Mouse (Mus musculus): ENCODE data around the gene Mapkap1. TPM values are rescaled to one million over a fixed set of nuclear protein-coding genes. Genes with fewer than 3 reads are reported as not detected.

Mapkap1 gene
- total RNA-seq, 2 experiments from 2014 or later = 54.6 to 63.1 TPM

DNA sequence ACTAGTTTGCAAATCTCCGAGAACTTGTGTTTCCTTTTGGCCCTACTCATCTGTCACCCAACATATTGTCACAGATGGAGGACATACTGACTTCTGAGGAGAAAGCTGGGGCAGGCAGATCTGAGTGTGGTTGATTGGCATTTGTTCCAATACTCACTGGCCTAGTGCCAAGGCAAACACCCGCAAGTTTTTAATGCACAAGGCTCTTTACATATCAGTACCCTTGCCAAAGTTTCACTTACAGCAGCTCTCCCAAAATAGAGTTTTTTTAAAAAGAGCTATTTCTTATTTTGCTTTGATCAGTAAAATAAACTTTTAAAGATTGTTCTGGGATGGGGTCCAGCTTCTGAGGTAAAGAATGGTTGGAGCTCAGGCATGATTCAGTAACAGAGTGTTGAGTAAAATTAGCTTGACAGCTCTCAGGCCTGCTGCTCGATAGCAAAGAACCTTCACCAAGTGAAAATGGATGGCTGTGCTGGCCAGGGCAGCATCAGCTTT lies 125.3 kb downstream of the Mapkap1 start:
- DNase-seq = no peak

DNA sequence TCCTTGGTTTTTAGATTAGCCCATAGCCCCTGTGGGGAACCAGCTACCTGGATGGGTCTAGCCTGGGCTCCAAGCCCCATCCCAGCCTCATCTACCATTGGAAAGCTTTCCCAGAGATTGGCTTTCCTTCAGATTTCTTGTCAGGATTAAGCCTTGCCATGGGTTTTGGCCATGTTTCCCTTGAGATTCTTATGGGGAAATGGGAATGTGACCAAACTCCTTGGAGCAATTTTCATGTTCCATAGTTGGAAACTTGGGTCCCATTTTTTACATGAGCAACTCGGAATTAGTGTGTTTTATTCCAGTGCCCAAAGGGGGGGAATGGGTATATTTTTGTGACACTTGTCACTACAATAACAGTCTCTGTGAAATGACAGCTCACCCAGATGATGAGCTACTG lies 125.8 kb downstream of the Mapkap1 start:
- no peak for DNase-seq

DNA sequence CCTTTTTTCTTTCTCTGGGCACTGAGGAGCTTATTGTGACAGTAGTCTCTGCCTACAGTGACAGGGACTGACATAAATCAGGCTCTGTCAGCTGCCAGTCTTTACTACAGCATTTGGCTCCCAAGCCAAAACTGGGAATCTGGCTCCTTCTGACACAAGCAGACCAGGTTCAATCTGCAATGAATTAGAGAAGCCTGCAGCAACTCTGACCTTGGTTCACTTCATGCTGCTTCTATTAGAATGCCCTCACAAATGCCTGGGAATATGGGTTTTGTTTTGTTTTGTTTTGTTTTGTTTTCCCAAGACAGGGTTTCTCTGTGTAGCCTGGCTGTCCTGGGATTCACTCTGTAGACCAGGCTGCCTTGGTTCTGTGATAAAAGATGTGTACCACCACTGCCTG lies 126.7 kb downstream of the Mapkap1 start:
- DNase-seq = no peak

DNA sequence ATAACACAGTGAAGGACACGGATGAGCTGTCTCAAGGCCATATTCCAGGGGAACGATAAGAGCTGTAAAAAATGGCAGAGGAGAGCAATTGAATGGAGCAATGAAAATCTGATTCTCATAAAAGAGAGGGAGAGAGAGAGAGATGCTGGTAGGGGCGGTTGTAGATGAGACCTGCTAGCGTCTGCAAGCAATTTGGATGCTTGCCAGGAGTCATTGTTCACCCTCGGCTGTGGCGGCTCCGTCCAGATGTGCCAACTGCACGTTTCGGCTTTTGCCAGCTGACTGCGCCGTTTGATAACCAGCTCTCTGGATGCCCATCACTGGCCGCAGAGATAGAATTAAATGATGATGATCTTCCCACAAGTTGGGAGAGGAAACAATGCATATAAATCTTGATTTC lies 128.4 kb downstream of the Mapkap1 start:
- no peak for DNase-seq

GRCm38 (mm10) chr2:34537356-34537755 lies 130.8 kb downstream of the Mapkap1 start:
- DNase-seq = no peak

- no peak for DNase-seq
These were observed 137.0 kb downstream of the Mapkap1 start for GRCm38 (mm10) chr2:34543581-34543980.

DNA sequence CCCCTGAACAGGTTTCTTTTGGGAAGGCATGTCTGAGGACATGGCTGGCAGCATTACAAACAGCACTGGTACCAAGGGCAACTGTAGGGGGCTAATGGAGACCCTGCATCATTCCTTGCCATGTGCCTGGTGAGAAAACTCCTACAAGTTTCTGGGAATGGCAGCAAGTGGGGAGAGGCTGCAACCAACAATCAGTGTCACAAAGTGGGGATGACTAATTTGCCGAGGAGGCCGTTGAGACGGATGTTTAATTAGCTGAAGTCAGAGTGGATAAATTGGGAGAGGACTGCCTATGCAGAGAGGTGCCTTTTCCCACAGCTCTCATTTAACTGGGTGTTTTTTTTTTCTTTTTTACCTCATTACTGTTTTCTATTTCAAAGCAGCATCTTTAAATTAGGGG lies 137.4 kb downstream of the Mapkap1 start:
- no peak for DNase-seq

DNA sequence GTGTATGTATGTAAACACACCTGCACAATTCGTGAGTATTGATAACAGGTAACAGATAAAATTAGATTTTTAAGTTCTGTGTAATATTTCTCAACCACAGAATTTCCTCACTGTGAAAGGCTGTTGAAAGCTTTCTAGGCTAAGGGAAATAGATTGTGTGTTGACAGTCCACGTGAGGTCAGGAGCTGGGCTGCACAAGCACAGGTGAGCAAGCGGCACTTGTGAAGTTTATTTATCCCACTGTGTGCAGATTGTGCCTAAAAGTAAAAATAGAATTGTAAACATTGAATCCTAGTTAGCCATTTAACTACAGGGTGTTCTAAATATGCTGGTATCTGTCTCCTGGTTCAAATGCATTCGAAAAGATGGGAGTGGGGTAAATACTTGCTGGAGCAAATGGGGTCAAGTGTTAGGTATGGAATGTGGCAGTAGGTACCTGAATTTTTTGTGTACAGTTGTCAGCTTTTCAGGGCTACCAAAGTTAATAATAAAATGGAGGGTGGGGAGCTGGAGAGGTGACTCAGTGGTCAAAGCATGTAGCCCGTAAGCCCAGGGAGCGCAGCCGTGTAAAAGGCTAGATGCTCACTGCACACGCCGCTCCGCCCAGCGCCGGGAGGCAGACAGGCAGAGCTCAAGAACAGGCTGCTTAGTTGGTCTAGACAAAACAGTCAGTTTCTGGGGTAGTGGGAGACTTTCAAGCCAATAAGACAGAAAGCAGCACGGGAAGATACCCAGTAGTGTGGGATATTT lies 138.2 kb downstream of the Mapkap1 start:
- DNase-seq = no peak

DNA sequence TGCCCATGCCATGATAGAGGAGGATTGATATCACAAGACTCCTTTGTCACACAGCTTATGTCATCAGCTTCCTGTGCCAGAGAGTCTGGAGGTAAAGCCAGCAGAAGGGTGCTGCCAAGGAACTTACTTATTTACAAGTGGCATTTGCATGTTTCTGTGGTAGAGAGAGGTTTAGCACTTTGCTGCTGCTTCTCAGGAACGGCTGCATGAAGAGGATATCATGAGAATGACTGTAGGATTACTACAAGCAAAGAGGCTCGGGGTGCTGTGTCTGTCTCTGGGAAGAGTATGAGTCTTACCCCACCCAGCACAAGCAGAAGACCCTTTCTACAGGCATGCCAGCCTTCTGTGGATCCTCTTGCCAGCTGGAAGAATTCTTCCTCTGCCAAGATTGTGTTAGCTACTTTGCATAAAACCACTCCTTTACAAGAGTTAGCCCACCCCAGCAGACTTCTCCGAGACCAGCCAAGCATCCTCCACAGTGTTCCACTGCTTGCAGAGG lies 139.7 kb downstream of the Mapkap1 start:
- DNase-seq = no peak

DNA sequence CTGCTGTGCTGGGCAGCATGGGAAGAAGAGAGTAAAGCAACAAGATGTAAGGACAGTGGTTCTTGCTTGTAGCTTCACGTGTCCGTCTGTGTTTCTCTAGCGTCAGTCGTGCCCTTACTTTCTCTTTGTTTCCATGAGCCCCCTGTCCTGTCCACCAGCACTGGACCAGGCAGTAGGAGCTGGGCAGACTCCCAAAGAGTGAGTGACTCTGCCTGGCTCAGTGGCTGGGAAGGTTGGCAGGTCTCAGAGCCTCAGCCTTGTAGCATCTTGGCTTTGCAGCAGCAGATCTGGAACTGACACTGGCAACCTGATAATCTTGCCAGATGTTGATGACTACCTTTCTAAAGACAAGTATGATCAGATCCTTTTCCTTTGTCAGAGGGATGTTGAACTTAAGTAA lies 140.9 kb downstream of the Mapkap1 start:
- peak; percentile 16 for DNase-seq

DNA sequence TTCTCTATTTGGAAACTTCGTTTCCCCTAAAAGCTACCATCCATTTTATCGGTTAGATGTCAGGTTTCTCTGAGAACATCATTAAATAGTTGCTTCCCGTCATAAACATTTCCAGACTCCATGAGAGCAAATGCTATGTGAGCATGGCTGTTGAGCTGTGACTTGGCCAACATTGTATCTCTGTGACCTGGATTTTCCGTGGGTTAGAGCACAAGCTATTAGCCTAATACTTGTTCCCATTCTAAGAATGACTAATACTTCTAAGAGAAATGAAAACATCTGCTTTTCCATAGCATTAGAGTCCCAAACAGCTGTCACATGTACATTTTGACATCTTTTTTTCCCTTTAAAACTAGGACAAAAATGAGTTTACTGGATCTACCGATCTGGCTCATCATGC lies 142.4 kb downstream of the Mapkap1 start:
- no peak for DNase-seq

GRCm38 (mm10) chr2:34549469-34549868 lies 142.9 kb downstream of the Mapkap1 start:
- DNase-seq = no peak

- DNase-seq = no peak
These were observed 146.2 kb downstream of the Mapkap1 start for GRCm38 (mm10) chr2:34552772-34553171.

- no peak for DNase-seq
These were observed 147.1 kb downstream of the Mapkap1 start for GRCm38 (mm10) chr2:34553580-34554231.

DNA sequence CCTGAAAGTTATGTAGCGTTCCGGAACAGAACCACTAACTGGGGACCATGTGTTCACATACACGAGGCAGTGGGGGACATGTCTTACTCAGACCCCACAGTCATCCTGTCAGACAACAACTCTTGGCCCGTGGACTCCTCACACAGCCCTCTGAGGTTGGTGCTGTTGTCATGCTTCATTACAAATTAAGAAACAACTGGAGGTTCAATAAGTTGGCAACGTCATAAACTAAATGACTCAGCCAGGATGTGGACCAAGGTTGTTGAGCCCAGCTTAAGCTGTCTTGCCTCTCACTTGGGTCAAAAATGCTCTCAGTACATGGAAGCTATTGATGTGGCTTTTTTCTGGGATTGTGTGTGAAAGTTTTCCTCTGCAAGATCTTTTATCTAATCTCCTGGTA lies 153.6 kb downstream of the Mapkap1 start:
- no peak for DNase-seq

DNA sequence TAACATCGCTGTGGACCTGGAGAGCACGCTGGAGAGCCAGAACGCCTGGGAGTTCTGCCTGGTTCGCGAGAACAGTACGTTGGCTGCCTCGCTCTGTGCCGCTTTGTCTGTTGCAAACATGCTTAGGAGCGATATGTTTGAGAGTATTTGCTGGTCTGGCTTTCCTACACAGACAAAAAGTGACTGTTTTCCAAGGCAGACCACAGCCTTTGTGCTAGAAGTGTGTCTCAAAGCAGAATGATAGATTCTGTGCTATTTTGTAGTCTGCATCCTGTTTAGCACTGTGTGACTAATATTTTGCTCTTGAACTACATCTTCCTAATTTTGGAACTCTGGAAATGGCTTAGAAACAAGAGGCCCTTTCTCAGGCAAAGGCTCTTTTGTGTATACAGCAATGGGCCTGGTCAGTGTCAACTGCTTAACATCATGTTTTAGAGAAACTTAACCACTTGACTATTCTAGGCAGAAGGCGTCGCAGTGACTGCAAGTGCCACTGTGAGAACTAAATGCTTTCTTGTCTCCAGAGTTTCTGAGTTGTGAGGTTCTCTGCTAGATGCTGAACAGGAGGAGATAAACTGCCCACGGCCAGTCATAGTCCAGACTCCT lies 156.6 kb downstream of the Mapkap1 start:
- no peak for DNase-seq

DNA sequence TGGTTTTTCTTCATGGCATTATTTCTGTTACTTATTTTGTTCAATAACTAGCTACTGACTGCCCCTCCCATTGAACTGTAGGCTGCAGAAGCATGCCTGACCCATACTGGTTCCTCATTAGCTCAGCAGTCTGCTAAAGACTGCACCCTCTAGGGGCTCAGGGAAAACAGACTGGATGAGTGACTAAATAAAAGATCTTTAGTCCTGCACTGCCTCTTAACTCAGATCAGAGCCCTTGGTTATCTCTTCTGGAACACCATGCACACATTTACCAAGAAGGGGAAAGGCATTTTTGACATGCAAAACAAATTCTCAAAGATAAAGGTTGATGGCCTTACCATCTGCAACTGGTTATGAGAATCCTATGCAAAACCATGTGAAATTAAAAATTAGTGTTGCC lies 157.3 kb downstream of the Mapkap1 start:
- no peak for DNase-seq

- no peak for DNase-seq
These were observed 159.6 kb downstream of the Mapkap1 start for GRCm38 (mm10) chr2:34566146-34566545.

DNA sequence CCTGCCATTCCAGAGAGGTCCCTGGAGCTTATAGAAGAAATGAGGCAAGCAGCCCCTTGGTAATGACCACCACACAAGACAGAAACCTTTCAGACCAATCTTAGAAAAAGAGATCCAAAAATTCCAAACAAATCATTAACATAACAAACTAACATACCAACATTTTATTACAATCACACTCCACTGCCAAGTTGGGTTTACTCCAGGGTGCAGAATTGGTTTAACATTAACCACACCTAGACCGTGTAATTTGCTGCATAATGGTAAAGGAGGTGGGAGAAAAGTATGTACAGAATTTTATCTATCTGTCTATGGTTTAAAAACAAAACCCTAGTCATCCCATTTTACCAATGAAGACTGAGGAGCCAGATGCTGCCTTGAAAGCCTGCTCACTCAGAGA lies 160.0 kb downstream of the Mapkap1 start:
- DNase-seq = no peak

- DNase-seq = peak; percentile 33
These were observed 162.6 kb downstream of the Mapkap1 start for GRCm38 (mm10) chr2:34569131-34569530.

DNA sequence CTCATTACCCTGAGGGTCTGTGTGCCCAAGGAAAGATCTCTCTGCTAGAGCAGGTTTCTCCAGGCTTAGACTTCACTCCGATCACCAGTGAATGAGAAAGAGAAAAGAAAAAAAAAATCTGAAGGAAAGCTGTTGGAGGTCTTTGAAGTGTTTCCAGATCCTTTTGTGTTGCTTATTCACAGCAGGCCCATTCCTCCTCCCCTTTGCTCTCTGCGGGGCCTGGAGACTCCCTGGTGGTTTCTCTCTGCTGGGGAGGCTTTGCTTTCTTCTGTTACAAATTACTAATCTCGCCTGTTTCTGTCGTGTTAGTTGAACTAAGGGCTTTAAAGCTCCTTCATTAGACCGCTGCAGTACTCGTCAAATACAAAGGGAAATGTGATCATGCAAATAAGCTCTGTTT lies 163.8 kb downstream of the Mapkap1 start:
- no peak for DNase-seq

- no peak for DNase-seq
These were observed 164.5 kb downstream of the Mapkap1 start for GRCm38 (mm10) chr2:34571096-34571495.

DNA sequence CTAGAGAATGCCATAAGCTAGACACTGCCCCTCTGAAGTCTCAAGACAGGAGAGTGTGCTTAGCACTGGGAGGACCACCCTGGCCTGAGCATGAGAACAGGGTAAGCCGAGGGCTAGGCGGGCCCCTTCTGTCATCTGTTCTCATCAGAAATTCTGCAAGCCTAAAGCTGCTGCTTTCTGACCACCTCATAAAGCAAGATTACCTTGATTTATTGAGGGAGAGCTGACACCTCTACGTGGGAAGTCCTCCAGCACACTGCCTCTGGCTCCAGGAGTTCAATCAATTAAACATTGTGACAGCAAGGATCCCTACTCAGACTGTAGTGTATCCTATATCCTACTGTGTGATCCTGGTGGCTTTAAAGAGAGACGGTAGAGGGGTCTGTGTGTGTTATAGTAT lies 166.5 kb downstream of the Mapkap1 start:
- DNase-seq = no peak
